Mouse (Mus musculus) midbrain, embryonic 15.5 days (tissue): ENCODE measurements around the gene Gipr. TPM values are rescaled to one million over a fixed set of nuclear protein-coding genes. Genes with fewer than 3 reads are reported as not detected.
"Not testable (repeated sequence)": the region's sequence is repeated elsewhere in the genome, so short reads cannot be mapped to it uniquely, and the experiment has no call there.

Source experiments
- ATAC-seq: fragments of 200-750 bp; cut with Nextera tagmentation; replicated peaks from 2 replicates; pipeline ENCODE4 v1.8.0; 2017; ENCODE audit warnings: moderate TSS enrichment
- H3K27ac ChIP-seq: fragments of 300-500 bp; sonication (generic); 2 replicates; pipeline ENCODE4 v1.5.1; 2015; ENCODE audit warnings: mild to moderate bottlenecking, inconsistent platforms
- H3K27me3 ChIP-seq: fragments of 300-500 bp; sonication (generic); replicated peaks from 2 replicates; pipeline ENCODE4 v1.6.1; 2015; ENCODE audit warnings: inconsistent platforms
- H3K36me3 ChIP-seq: fragments of 300-500 bp; sonication (generic); replicated peaks from 2 replicates; pipeline ENCODE4 v1.6.1; 2015; ENCODE audit warnings: inconsistent platforms
- H3K4me1 ChIP-seq: fragments of 300-500 bp; sonication (generic); 2 replicates; pipeline ENCODE4 v1.6.1; 2015; ENCODE audit warnings: inconsistent platforms
- H3K4me2 ChIP-seq: fragments of 300-500 bp; sonication (generic); 2 replicates; pipeline ENCODE4 v1.6.1; 2015; ENCODE audit warnings: inconsistent platforms, mild to moderate bottlenecking, moderate library complexity
- H3K4me3 ChIP-seq: fragments of 300-500 bp; sonication (generic); 2 replicates; pipeline ENCODE4 v1.5.1; 2015; ENCODE audit warnings: mild to moderate bottlenecking, inconsistent platforms
- H3K9ac ChIP-seq: fragments of 300-500 bp; sonication (generic); 2 replicates; pipeline ENCODE4 v1.6.1; 2015; ENCODE audit warnings: mild to moderate bottlenecking, inconsistent platforms
- H3K9me3 ChIP-seq: fragments of 300-500 bp; sonication (generic); 2 replicates; pipeline ENCODE4 v1.6.1; 2016; ENCODE audit warnings: inconsistent platforms
- WGBS: fragments of 180-500 bp; shearing (Covaris S2); methylation state at CpG from one replicate; pipeline ENCODE4 v1.1.7; 2015; ENCODE audit warnings: mixed read lengths; 5-methylcytosine and 5-hydroxymethylcytosine counted together
- polyA plus RNA-seq: library from polyadenylated mRNA; unstranded; fragments of >200 nt; fragmentation: Nextera tagmentation; extraction: Ambion mirVana; gene quantifications from 2 replicates; pipeline ENCODE4 v1.2.1, GENCODE M21; 2015

The Gipr gene
- polyA plus RNA-seq, 1 experiment from 2014 or later = 3.5 TPM

- Histone ChIP-seq H3K4me2 (peak overlapping the region; percentile 73), H3K27me3 (peaks cover 25% of the 10 kb centered on the region), H3K4me3 (peak overlapping the region; percentile 41), H3K27ac (no peak overlapping the region), H3K9ac (peak overlapping the region; percentile 53), H3K36me3 (no peaks in the 10 kb centered on the region), H3K4me1 (peaks cover 38% of the 10 kb centered on the region), H3K9me3 (no peaks in the 10 kb centered on the region)
- WGBS = 1% methylated on average over 20 of the region's 20 CpGs
- peak; percentile 22 for ATAC-seq
Observed at GRCm38 (mm10) chr7:19160115-19160514, 5.8 kb downstream of the Gipr start.

- Histone ChIP-seq H3K27ac (no peak overlapping the region), H3K9ac (0 out of 2 replicates have a peak overlapping the region, but pooled peaks have one; percentile 0), H3K4me3 (peak overlapping the region; percentile 41; the same call in 1 of the 2 replicates), H3K9me3 (no peaks in the 10 kb centered on the region), H3K27me3 (peaks cover 19% of the 10 kb centered on the region), H3K36me3 (no peaks in the 10 kb centered on the region), H3K4me1 (peaks cover 31% of the 10 kb centered on the region), H3K4me2 (peak overlapping the region; percentile 73)
- no peak for ATAC-seq
- 17% methylated on average over 18 of the region's 18 CpGs for WGBS
Observed at GRCm38 (mm10) chr7:19159411-19159810, 6.5 kb downstream of the Gipr start.

- no peak overlapping the region for H3K27ac ChIP-seq
- H3K9me3 ChIP-seq = no peaks in the 10 kb centered on the region
- no peak for ATAC-seq
- H3K4me3 ChIP-seq = no peak overlapping the region
- H3K36me3 ChIP-seq = 0 out of 2 replicates have a peak, but pooled peaks cover 4% of the 10 kb centered on the region
- no peak overlapping the region for H3K4me2 ChIP-seq
- peaks cover 12% of the 10 kb centered on the region for H3K27me3 ChIP-seq
- no peak overlapping the region for H3K9ac ChIP-seq
- peaks cover 24% of the 10 kb centered on the region for H3K4me1 ChIP-seq
- 75% methylated on average over 11 of the region's 11 CpGs for WGBS
Observed at GRCm38 (mm10) chr7:19158601-19159000, 7.3 kb downstream of the Gipr start.

GRCm38 (mm10) chr7:19157160-19157800, 8.6 kb downstream of the Gipr start:
- Histone ChIP-seq H3K27ac (peak overlapping the region; percentile 73), H3K4me1 (peaks cover 24% of the 10 kb centered on the region), H3K9me3 (no peaks in the 10 kb centered on the region), H3K9ac (peak overlapping the region; percentile 33; the same call in 1 of the 2 replicates), H3K4me3 (peak overlapping the region; percentile 22), H3K27me3 (peaks cover 12% of the 10 kb centered on the region), H3K36me3 (peaks cover 15% of the 10 kb centered on the region; the same call in 1 of the 2 replicates), H3K4me2 (peak overlapping the region; percentile 47)
- 5% methylated on average over 30 of the region's 30 CpGs for WGBS
- ATAC-seq = peak; percentile 70

GRCm38 (mm10) chr7:19155825-19156475, 10.0 kb downstream of the Gipr start:
- H3K9ac ChIP-seq = no peak overlapping the region
- no peak overlapping the region for H3K4me3 ChIP-seq
- peaks cover 29% of the 10 kb centered on the region for H3K4me1 ChIP-seq
- H3K27ac ChIP-seq = no peak overlapping the region
- ATAC-seq = no peak
- no peak overlapping the region for H3K4me2 ChIP-seq
- no peaks in the 10 kb centered on the region for H3K9me3 ChIP-seq
- peaks cover 12% of the 10 kb centered on the region for H3K27me3 ChIP-seq
- 58% methylated on average over 13 of the region's 13 CpGs for WGBS
- H3K36me3 ChIP-seq = peaks cover 18% of the 10 kb centered on the region; the same call in 1 of the 2 replicates

- H3K9me3 ChIP-seq = no peaks in the 10 kb centered on the region
- 85% methylated on average over 8 of the region's 8 CpGs for WGBS
Observed at GRCm38 (mm10) chr7:19154796-19155195, 11.1 kb downstream of the Gipr start.

GRCm38 (mm10) chr7:19151121-19151520, 14.8 kb downstream of the Gipr start:
- not testable (repeated sequence) for H3K9ac ChIP-seq, ATAC-seq, H3K9me3 ChIP-seq, H3K27me3 ChIP-seq, H3K27ac ChIP-seq, H3K4me3 ChIP-seq, H3K4me2 ChIP-seq
- peaks cover 18% of the 10 kb centered on the region; the same call in 1 of the 2 replicates for H3K36me3 ChIP-seq
- 94% methylated on average over 10 of the region's 10 CpGs for WGBS
- H3K4me1 ChIP-seq = peaks cover 25% of the 10 kb centered on the region

More at GRCm38 (mm10) chr7:19154796-19155195, 11.1 kb downstream of the Gipr start:
- Histone ChIP-seq H3K4me3 (no peak overlapping the region), H3K4me2 (no peak overlapping the region), H3K27me3 (peaks cover 8% of the 10 kb centered on the region), H3K4me1 (peaks cover 32% of the 10 kb centered on the region), H3K36me3 (peaks cover 18% of the 10 kb centered on the region; the same call in 1 of the 2 replicates), H3K9ac (no peak overlapping the region), H3K27ac (no peak overlapping the region)
- no peak for ATAC-seq

- Histone ChIP-seq H3K4me1 (peaks cover 25% of the 10 kb centered on the region), H3K9me3 (no peaks in the 10 kb centered on the region), H3K4me3 (peak within 1 kb of the TSS; percentile 54), H3K4me2 (peak within 1 kb of the TSS; percentile 76), H3K27me3 (no peaks in the 10 kb centered on the region), H3K9ac (peak within 1 kb of the TSS; percentile 71), H3K27ac (peak within 1 kb of the TSS; percentile 87), H3K36me3 (peaks cover 18% of the 10 kb centered on the region; the same call in 1 of the 2 replicates)
- WGBS = under 1% methylated on average over 24 of the region's 24 CpGs
- peak; percentile 91 for ATAC-seq
Observed at GRCm38 (mm10) chr7:19149626-19150025, 16.3 kb downstream of the Gipr start, which contains the start of gene Snrpd2. Gene Snrpd2, plus strand, starts transcription at chr7:19149722.

GRCm38 (mm10) chr7:19148875-19149541, 16.9 kb downstream of the Gipr start, which contains the start of gene Qpctl:
Gene Qpctl, minus strand, starts transcription at chr7:19149291.
- H3K27ac ChIP-seq = peak within 1 kb of the TSS; percentile 87
- H3K27me3 ChIP-seq = no peaks in the 10 kb centered on the region
- peak within 1 kb of the TSS; percentile 76 for H3K4me2 ChIP-seq
- peak; percentile 98 for ATAC-seq
- H3K4me3 ChIP-seq = peak within 1 kb of the TSS; percentile 54
- under 1% methylated on average over 43 of the region's 43 CpGs for WGBS
- no peaks in the 10 kb centered on the region for H3K9me3 ChIP-seq
- peak within 1 kb of the TSS; percentile 71 for H3K9ac ChIP-seq
- peaks cover 25% of the 10 kb centered on the region for H3K4me1 ChIP-seq
- H3K36me3 ChIP-seq = peaks cover 18% of the 10 kb centered on the region; the same call in 1 of the 2 replicates

GRCm38 (mm10) chr7:19148180-19148874, 17.6 kb downstream of the Gipr start:
- Histone ChIP-seq H3K27me3 (no peaks in the 10 kb centered on the region), H3K4me1 (peaks cover 25% of the 10 kb centered on the region), H3K4me3 (peak overlapping the region; percentile 54), H3K36me3 (peaks cover 11% of the 10 kb centered on the region; the same call in 1 of the 2 replicates), H3K4me2 (peak overlapping the region; percentile 76), H3K27ac (peak overlapping the region; percentile 87), H3K9ac (peak overlapping the region; percentile 71), H3K9me3 (no peaks in the 10 kb centered on the region)
- WGBS = 13% methylated on average over 20 of the region's 20 CpGs
- no peak for ATAC-seq

- Histone ChIP-seq H3K9ac (no peak overlapping the region), H3K27ac (no peak overlapping the region), H3K9me3 (no peaks in the 10 kb centered on the region), H3K27me3 (no peaks in the 10 kb centered on the region), H3K4me2 (peak overlapping the region; percentile 76), H3K36me3 (peaks cover 4% of the 10 kb centered on the region; the same call in 1 of the 2 replicates), H3K4me3 (peak overlapping the region; percentile 54; the same call in 1 of the 2 replicates), H3K4me1 (peaks cover 25% of the 10 kb centered on the region)
- WGBS = 65% methylated on average over 6 of the region's 6 CpGs
- ATAC-seq = no peak
Observed at GRCm38 (mm10) chr7:19147497-19148045, 18.4 kb downstream of the Gipr start.
